21 mouse cellular contexts compared by ENCODE assay signal in genomic region chr10:32984727-32985587, GRCm38 (mm10).
A peak's percentile ranks its signal among the peaks of the same experiment; 100 is the strongest.
DNase-seq lines count a peak whose midpoint lies in the region; ATAC-seq and TF ChIP-seq lines count a peak whose summit lies in the region.
"Had no signal": no experiment of that assay in that cellular context is flagged by ENCODE, and none has a peak within 500 bp of the region (broad histone marks: within the 10 kb centered on the region; RNA-seq: fewer than 3 reads in every experiment).

No protein-coding gene starts in this region.

- no peaks in the 10 kb centered on the region for H3K9me3 ChIP-seq in heart, postnatal 0 days (replicated peaks; ENCODE audit: control insufficient read depth, low read length)
- H3K9me3 ChIP-seq in stomach, embryonic 15.5 days, result no peaks in the 10 kb centered on the region
- no peaks in the 10 kb centered on the region for H3K9me3 ChIP-seq in midbrain, embryonic 13.5 days
- H3K9me3 ChIP-seq in kidney, embryonic 16.5 days (ENCODE audit: low read length), result no peaks in the 10 kb centered on the region
- H3K9me3 ChIP-seq: embryonic facial prominence, embryonic 10.5 days; hindbrain, embryonic 12.5 days; limb, embryonic 13.5 days; liver, embryonic 15.5 days had no signal

- no peaks in the 10 kb centered on the region for H3K79me2 ChIP-seq in heart, adult 2 months (replicated peaks; ENCODE audit: control insufficient read depth, insufficient read depth, low read length)

- H3K4me2 ChIP-seq in heart, postnatal 0 days (ENCODE audit: low read depth, low read length), result no peak overlapping the region
- no peak overlapping the region for H3K4me2 ChIP-seq in stomach, embryonic 15.5 days
- H3K4me2 ChIP-seq in midbrain, embryonic 13.5 days (replicated peaks), result no peak overlapping the region
- no peak overlapping the region for H3K4me2 ChIP-seq in kidney, embryonic 16.5 days (replicated peaks; ENCODE audit: low read depth, low read length)
- H3K4me2 ChIP-seq: hindbrain, embryonic 12.5 days; limb, embryonic 13.5 days; liver, embryonic 15.5 days had no signal

- intact Hi-C loops in heart, adult 2 months (cut with DNase I), result loop anchor here (1.0 kb wide), 1 partner anchor 15 kb away; no protein-coding TSS in a partner anchor
- intact Hi-C loops in left cerebral cortex, postnatal 4 days (cut with DNase I), result no loop called here

- TF ChIP-seq POLR2A in heart, adult 2 months (IDR thresholded peaks at IDR 0.05; ENCODE audit: insufficient read depth, low read depth, low read length), result no peak

- H3K4me3 ChIP-seq in heart, postnatal 0 days (ENCODE audit: low read depth, low read length), result no peak overlapping the region
- no peak overlapping the region for H3K4me3 ChIP-seq in heart, adult 2 months
- H3K4me3 ChIP-seq in stomach, embryonic 15.5 days (replicated peaks), result no peak overlapping the region
- H3K4me3 ChIP-seq in midbrain, embryonic 13.5 days (replicated peaks), result no peak overlapping the region
- no peak overlapping the region for H3K4me3 ChIP-seq in kidney, embryonic 16.5 days (ENCODE audit: low read length)
- H3K4me3 ChIP-seq: embryonic facial prominence, embryonic 10.5 days; hindbrain, embryonic 12.5 days; limb, embryonic 13.5 days; liver, embryonic 15.5 days had no signal

- no peaks in the 10 kb centered on the region for H3K36me3 ChIP-seq in heart, postnatal 0 days (replicated peaks; ENCODE audit: control insufficient read depth, insufficient read depth, low read length)
- H3K36me3 ChIP-seq in heart, adult 2 months (ENCODE audit: control insufficient read depth, insufficient read depth, low read length), result no peaks in the 10 kb centered on the region
- no peaks in the 10 kb centered on the region for H3K36me3 ChIP-seq in stomach, embryonic 15.5 days
- H3K36me3 ChIP-seq in midbrain, embryonic 13.5 days, result no peaks in the 10 kb centered on the region
- no peaks in the 10 kb centered on the region for H3K36me3 ChIP-seq in kidney, embryonic 16.5 days (ENCODE audit: insufficient read depth, low read length)
- H3K36me3 ChIP-seq: embryonic facial prominence, embryonic 10.5 days; hindbrain, embryonic 12.5 days; limb, embryonic 13.5 days; liver, embryonic 15.5 days had no signal

- TF ChIP-seq CTCF in heart, postnatal 0 days (IDR thresholded peaks at IDR 0.05; ENCODE audit: low read depth), result no peak
- TF ChIP-seq CTCF in heart, adult 2 months (IDR thresholded peaks at IDR 0.05), result no peak

- H3K27ac ChIP-seq in heart, postnatal 0 days (ENCODE audit: low read depth), result no peak overlapping the region
- no peak overlapping the region for H3K27ac ChIP-seq in heart, adult 2 months
- peak overlapping the region; percentile 65 for H3K27ac ChIP-seq in stomach, embryonic 15.5 days
- H3K27ac ChIP-seq in midbrain, embryonic 13.5 days, result no peak overlapping the region
- H3K27ac ChIP-seq in kidney, embryonic 16.5 days (ENCODE audit: low read length), result no peak overlapping the region
- H3K27ac ChIP-seq: embryonic facial prominence, embryonic 10.5 days; hindbrain, embryonic 12.5 days; limb, embryonic 13.5 days; liver, embryonic 15.5 days had no signal

- no peaks in the 10 kb centered on the region for H3K27me3 ChIP-seq in heart, postnatal 0 days (ENCODE audit: control insufficient read depth, insufficient read depth, low read length)
- H3K27me3 ChIP-seq in heart, adult 2 months (ENCODE audit: control insufficient read depth, insufficient read depth, low read length), result no peaks in the 10 kb centered on the region
- H3K27me3 ChIP-seq in stomach, embryonic 15.5 days (replicated peaks), result no peaks in the 10 kb centered on the region
- no peaks in the 10 kb centered on the region for H3K27me3 ChIP-seq in midbrain, embryonic 13.5 days
- H3K27me3 ChIP-seq in kidney, embryonic 16.5 days (ENCODE audit: insufficient read depth, low read length), result no peaks in the 10 kb centered on the region
- H3K27me3 ChIP-seq: hindbrain, embryonic 12.5 days; limb, embryonic 13.5 days; liver, embryonic 15.5 days had no signal

- ATAC-seq in heart, postnatal 0 days (ENCODE audit: insufficient read depth, low read depth), result no peak
- peak; percentile 90 for ATAC-seq in stomach, embryonic 15.5 days (ENCODE audit: insufficient read depth, low FRiP score, low read depth)
- ATAC-seq in midbrain, embryonic 13.5 days, result no peak
- ATAC-seq in kidney, embryonic 16.5 days (ENCODE audit: low FRiP score, low TSS enrichment), result no peak

- no peaks in the 10 kb centered on the region for H3K4me1 ChIP-seq in heart, postnatal 0 days (ENCODE audit: control insufficient read depth, insufficient read depth)
- H3K4me1 ChIP-seq in heart, adult 2 months (ENCODE audit: control insufficient read depth, insufficient read depth, low read length), result no peaks in the 10 kb centered on the region
- H3K4me1 ChIP-seq in stomach, embryonic 15.5 days, result no peaks in the 10 kb centered on the region
- no peaks in the 10 kb centered on the region for H3K4me1 ChIP-seq in midbrain, embryonic 13.5 days (replicated peaks)
- H3K4me1 ChIP-seq in kidney, embryonic 16.5 days (ENCODE audit: insufficient read depth, low read length), result no peaks in the 10 kb centered on the region
- H3K4me1 ChIP-seq: embryonic facial prominence, embryonic 10.5 days; hindbrain, embryonic 12.5 days; limb, embryonic 13.5 days; liver, embryonic 15.5 days had no signal

- TF ChIP-seq EP300 in heart, postnatal 0 days (IDR thresholded peaks at IDR 0.05; ENCODE audit: low read depth), result no peak
- TF ChIP-seq EP300 in heart, adult 2 months (IDR thresholded peaks at IDR 0.05; ENCODE audit: insufficient read depth, low read depth, low read length), result no peak

- no peak overlapping the region for H3K9ac ChIP-seq in heart, postnatal 0 days (replicated peaks; ENCODE audit: low read depth, low read length)
- H3K9ac ChIP-seq in heart, adult 2 months (ENCODE audit: low read depth, low read length), result no peak overlapping the region
- H3K9ac ChIP-seq in stomach, embryonic 15.5 days, result no peak overlapping the region
- H3K9ac ChIP-seq in midbrain, embryonic 13.5 days (replicated peaks), result no peak overlapping the region
- H3K9ac ChIP-seq in kidney, embryonic 16.5 days (replicated peaks; ENCODE audit: low read length), result no peak overlapping the region
- H3K9ac ChIP-seq: hindbrain, embryonic 12.5 days; limb, embryonic 13.5 days; liver, embryonic 15.5 days had no signal

- peak; percentile 6 for DNase-seq in heart, postnatal 0 days (ENCODE audit: low spot score)
- DNase-seq in heart, adult 2 months, result no peak
- DNase-seq in Muller cell, postnatal 12 days (ENCODE audit: inconsistent ontology term), result peak; percentile 82
- DNase-seq in urinary bladder, postnatal 25 days (ENCODE audit: low spot score), result peak; percentile 57
- no peak for DNase-seq in left cerebral cortex, postnatal 4 days
- DNase-seq: adrenal gland, adult 8-10 months; cerebellum, adult 8-10 months; gastrocnemius, postnatal 10 days; heart, adult 18-20 months; heart, postnatal 14 days; kidney, postnatal 4 days; layer of hippocampus, adult 9-11 months; lung, postnatal 10 days; thymus, adult 18-20 months had no signal

- 41% methylated on average over 11 of the region's 11 CpGs for WGBS in heart, postnatal 0 days
- WGBS in heart, adult 2 months, result 37% methylated on average over 11 of the region's 11 CpGs
- 58% methylated on average over 11 of the region's 11 CpGs for WGBS in stomach, embryonic 15.5 days
- WGBS in midbrain, embryonic 13.5 days, result 91% methylated on average over 11 of the region's 11 CpGs
- 64% methylated on average over 11 of the region's 11 CpGs for WGBS in kidney, embryonic 16.5 days

Comparison
In these comparisons a context has a peak if more than half of its experiments do, and no peak if none do; other contexts are left out.
1. DNase-seq: peak in heart, postnatal 0 days (single experiment), Muller cell, postnatal 12 days (single experiment) and urinary bladder, postnatal 25 days (single experiment); none in heart, adult 2 months (0 of 2) and left cerebral cortex, postnatal 4 days (single experiment).